Mouse (Mus musculus) hindbrain, postnatal 0 days (tissue): ENCODE data around the gene Teddm2. TPM values are rescaled to one million over a fixed set of nuclear protein-coding genes. Genes with fewer than 3 reads are reported as not detected.

Source experiments
- ATAC-seq: fragments of 200-750 bp; cut with Nextera tagmentation; 2 replicates; pipeline ENCODE4 v1.8.0; 2017; ENCODE audit warnings: mild to moderate bottlenecking, moderate TSS enrichment, moderate library complexity
- DNase-seq: peaks from one replicate; pipeline ENCODE4 v3.0.0-alpha.2; 2015; ENCODE audit warnings: low spot score
- H3K27ac ChIP-seq: fragments of 300-500 bp; sonication (generic); 2 replicates; pipeline ENCODE4 v1.5.1; 2014; ENCODE audit warnings: mild to moderate bottlenecking
- H3K27me3 ChIP-seq: fragments of 300-500 bp; sonication (generic); 2 replicates; pipeline ENCODE4 v1.6.1; 2014; ENCODE audit warnings: low read length, mixed read lengths; ENCODE audit not compliant: insufficient read depth
- H3K36me3 ChIP-seq: fragments of 300-500 bp; sonication (generic); 2 replicates; pipeline ENCODE4 v1.6.1; 2014; ENCODE audit warnings: low read length, mixed read lengths; ENCODE audit not compliant: insufficient read depth
- H3K4me1 ChIP-seq: fragments of 300-500 bp; sonication (generic); 2 replicates; pipeline ENCODE4 v1.6.1; 2014; ENCODE audit warnings: antibody characterized with exemption, low read length, mixed read lengths; ENCODE audit not compliant: insufficient read depth
- H3K4me2 ChIP-seq: fragments of 300-500 bp; sonication (generic); 2 replicates; pipeline ENCODE4 v1.6.1; 2014; ENCODE audit warnings: low read depth, mild to moderate bottlenecking, low read length, moderate library complexity, mixed read lengths
- H3K4me3 ChIP-seq: fragments of 300-500 bp; sonication (generic); 2 replicates; pipeline ENCODE4 v1.5.1; 2014; ENCODE audit warnings: low read length
- H3K9ac ChIP-seq: fragments of 300-500 bp; sonication (generic); replicated peaks from 2 replicates; pipeline ENCODE4 v1.6.1; 2014; ENCODE audit warnings: mild to moderate bottlenecking, low read length, moderate library complexity, mixed read lengths
- H3K9me3 ChIP-seq: fragments of 300-500 bp; sonication (generic); 2 replicates; pipeline ENCODE4 v1.6.1; 2016; ENCODE audit warnings: low read length, mixed read lengths
- CTCF ChIP-seq: IDR thresholded peaks from 2 replicates; pipeline ENCODE4 v1.5.1; 2016; ENCODE audit warnings: antibody characterized with exemption, control low read depth, low read depth
- WGBS: fragments of 180-500 bp; shearing (Covaris S2); extraction: QIAGEN DNeasy Blood & Tissue Kit; methylation state at CpG from one replicate; pipeline ENCODE4 v1.1.7; 2014; 5-methylcytosine and 5-hydroxymethylcytosine counted together
- microRNA-seq, 2 experiments: library from miRNA; unstranded; fragments of <30 nt; microRNA quantifications; one replicate each; pipeline ENCODE4; 2016
- polyA plus RNA-seq: library from polyadenylated mRNA; unstranded; fragments of >200 nt; fragmentation: Nextera tagmentation; extraction: Ambion mirVana; gene quantifications from 2 replicates; pipeline ENCODE4 v1.2.1, GENCODE M21; 2015
- total RNA-seq: library from RNA; depleted of rRNA; stranded (reverse); fragments of >200 nt; gene quantifications from 2 replicates; pipeline ENCODE4 v1.2.3, GENCODE M21; 2014; rRNA removed

Teddm2 gene
- total and polyA plus RNA-seq, 2 experiments from 2014 or later = 1.4 to 1.6 TPM

- Histone ChIP-seq H3K27ac (no peak overlapping the region), H3K36me3 (no peaks in the 10 kb centered on the region), H3K9ac (no peak overlapping the region), H3K9me3 (no peaks in the 10 kb centered on the region), H3K27me3 (no peaks in the 10 kb centered on the region), H3K4me1 (no peaks in the 10 kb centered on the region), H3K4me3 (no peak overlapping the region), H3K4me2 (no peak overlapping the region)
- no peak for TF ChIP-seq CTCF
- WGBS = 83% methylated on average over 4 of the region's 4 CpGs
- ATAC-seq (no peak), DNase-seq (no peak)
These were observed 64.0 kb downstream of the Teddm2 start for GRCm38 (mm10) chr1:153836036-153836435.

DNA sequence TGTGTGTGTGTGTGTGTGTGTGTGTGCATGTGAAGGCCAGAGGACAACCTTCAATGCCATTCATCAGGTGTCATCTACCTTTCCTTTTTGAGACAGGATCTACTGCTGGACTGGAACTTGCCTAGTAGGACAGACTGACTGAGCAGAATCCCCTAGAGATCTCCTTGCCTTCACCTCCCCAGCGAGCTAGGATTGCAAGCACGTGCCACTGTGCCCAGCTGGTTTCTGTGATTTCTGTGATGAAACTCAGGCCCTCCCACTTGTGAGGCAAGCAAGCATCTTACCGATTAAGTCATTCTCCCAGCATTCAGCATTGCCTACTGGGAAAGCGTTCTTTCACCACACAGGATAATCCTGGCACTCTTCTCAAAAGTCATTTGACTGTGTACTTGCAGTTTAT lies 69.3 kb downstream of the Teddm2 start:
- Histone ChIP-seq H3K4me3 (no peak overlapping the region), H3K4me2 (no peak overlapping the region), H3K9ac (no peak overlapping the region), H3K27me3 (no peaks in the 10 kb centered on the region), H3K36me3 (no peaks in the 10 kb centered on the region), H3K27ac (no peak overlapping the region), H3K4me1 (no peaks in the 10 kb centered on the region), H3K9me3 (no peaks in the 10 kb centered on the region)
- ATAC-seq (no peak), DNase-seq (no peak)
- no peak for TF ChIP-seq CTCF
- WGBS = 80% methylated on average over 4 of the region's 4 CpGs

DNA sequence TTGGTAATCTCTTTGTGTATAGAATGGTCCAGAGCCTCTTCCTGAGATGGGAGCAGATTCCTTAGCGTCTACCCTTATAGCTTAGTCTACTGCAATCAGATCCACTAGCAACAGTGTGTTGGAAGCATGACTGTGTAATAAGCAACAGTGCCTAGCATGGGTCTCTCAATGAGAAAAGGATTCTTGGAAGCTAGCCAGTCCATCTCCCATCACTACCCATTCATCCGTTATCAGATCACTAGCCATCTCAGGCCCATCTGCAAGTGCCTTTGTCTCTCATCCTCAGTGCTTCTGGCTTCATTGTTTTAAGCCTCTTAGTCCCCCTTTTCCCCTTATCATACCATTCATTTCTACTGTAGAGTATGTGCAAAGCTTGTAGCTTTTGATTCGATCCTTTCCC lies 79.8 kb downstream of the Teddm2 start:
- no peaks in the 10 kb centered on the region for H3K9me3 ChIP-seq
- H3K36me3 ChIP-seq = no peaks in the 10 kb centered on the region
- DNase-seq (peak; percentile 70), ATAC-seq (peak; percentile 47; the same call in 1 of the 2 replicates)
- H3K27me3 ChIP-seq = no peaks in the 10 kb centered on the region
- H3K4me2 ChIP-seq = no peak overlapping the region
- no peak for TF ChIP-seq CTCF
- H3K4me1 ChIP-seq = no peaks in the 10 kb centered on the region
- WGBS = 51% methylated on average over 3 of the region's 3 CpGs
- H3K27ac ChIP-seq = no peak overlapping the region
- H3K9ac ChIP-seq = no peak overlapping the region
- no peak overlapping the region for H3K4me3 ChIP-seq

GRCm38 (mm10) chr1:153814278-153814677 lies 85.8 kb downstream of the Teddm2 start:
- Histone ChIP-seq H3K9ac (no peak overlapping the region), H3K4me3 (no peak overlapping the region), H3K27ac (no peak overlapping the region), H3K4me1 (no peaks in the 10 kb centered on the region), H3K9me3 (no peaks in the 10 kb centered on the region), H3K36me3 (no peaks in the 10 kb centered on the region), H3K4me2 (no peak overlapping the region), H3K27me3 (no peaks in the 10 kb centered on the region)
- 59% methylated on average over 2 of the region's 2 CpGs for WGBS
- ATAC-seq (no peak), DNase-seq (no peak)
- TF ChIP-seq CTCF = no peak

GRCm38 (mm10) chr1:153807390-153807993 lies 92.5 kb downstream of the Teddm2 start:
- Histone ChIP-seq H3K9ac (no peak overlapping the region), H3K27me3 (no peaks in the 10 kb centered on the region), H3K4me2 (no peak overlapping the region), H3K36me3 (no peaks in the 10 kb centered on the region), H3K9me3 (no peaks in the 10 kb centered on the region), H3K27ac (no peak overlapping the region), H3K4me3 (no peak overlapping the region), H3K4me1 (no peaks in the 10 kb centered on the region)
- TF ChIP-seq CTCF = peak; percentile 75
- ATAC-seq (no peak), DNase-seq (peak; percentile 78)
- 56% methylated on average over 13 of the region's 13 CpGs for WGBS

GRCm38 (mm10) chr1:153803530-153803929 lies 96.5 kb downstream of the Teddm2 start:
- H3K4me2 ChIP-seq = no peak overlapping the region
- WGBS = 78% methylated on average over 8 of the region's 8 CpGs

DNA sequence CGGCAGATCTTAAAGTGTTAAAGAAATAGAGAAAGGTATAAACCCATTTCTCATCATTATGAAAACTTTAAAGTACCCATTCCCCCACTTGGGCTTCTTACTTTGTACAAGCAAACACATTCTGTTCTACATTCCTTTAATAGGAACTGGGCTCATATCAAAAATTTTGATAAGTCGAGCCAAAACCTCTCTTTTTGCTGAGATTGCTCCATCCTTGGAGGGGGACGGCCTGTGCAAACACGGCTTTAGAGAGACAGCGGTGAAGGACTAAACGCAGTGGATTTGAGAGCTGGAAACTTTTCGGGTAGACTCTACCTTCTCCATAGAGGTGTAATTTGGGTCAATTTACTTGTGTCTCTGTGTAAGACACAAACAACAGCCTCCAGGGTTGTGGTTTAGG lies 97.3 kb downstream of the Teddm2 start:
- Histone ChIP-seq H3K9ac (no peak overlapping the region), H3K9me3 (no peaks in the 10 kb centered on the region), H3K27me3 (no peaks in the 10 kb centered on the region), H3K27ac (no peak overlapping the region), H3K4me2 (no peak overlapping the region), H3K36me3 (no peaks in the 10 kb centered on the region), H3K4me3 (no peak overlapping the region), H3K4me1 (no peaks in the 10 kb centered on the region)
- DNase-seq (no peak), ATAC-seq (no peak)
- TF ChIP-seq CTCF = no peak
- 86% methylated on average over 7 of the region's 7 CpGs for WGBS

More at GRCm38 (mm10) chr1:153803530-153803929, 96.5 kb downstream of the Teddm2 start:
- no peaks in the 10 kb centered on the region for H3K27me3 ChIP-seq
- H3K27ac ChIP-seq = no peak overlapping the region
- no peak overlapping the region for H3K4me3 ChIP-seq
- H3K4me1 ChIP-seq = no peaks in the 10 kb centered on the region
- H3K9ac ChIP-seq = no peak overlapping the region
- no peaks in the 10 kb centered on the region for H3K9me3 ChIP-seq
- H3K36me3 ChIP-seq = no peaks in the 10 kb centered on the region
- DNase-seq = no peak
- ATAC-seq = no peak
- no peak for TF ChIP-seq CTCF

Small RNAs within 50 kb of the gene (microRNA-seq; reads per million reads assigned to microRNA genes)
- 12.5 to 18.0 reads per million in 2 experiments for gene Mir8114

Other genes with a start within 250 kb of the Teddm2 start
- 23.9 and 40.1 TPM in 2 replicates for gene Rgs8, start 247.2 kb downstream of the Teddm2 start, total RNA-seq
- gene Rgs8, start 247.2 kb downstream of the Teddm2 start, polyA plus RNA-seq = 12.5 and 14.1 TPM in 2 replicates
- 3.8 and 4.3 TPM in 2 replicates for gene Rgs16, start 159.9 kb downstream of the Teddm2 start, total RNA-seq
- 5.7 and 6.7 TPM in 2 replicates for gene Rgs16, start 159.9 kb downstream of the Teddm2 start, polyA plus RNA-seq
- 21.6 and 23.3 TPM in 2 replicates for gene Rnasel, start 150.8 kb downstream of the Teddm2 start, total RNA-seq
- 16.8 and 17.1 TPM in 2 replicates for gene Rnasel, start 150.8 kb downstream of the Teddm2 start, polyA plus RNA-seq
- gene Rgsl1, start 56.1 kb downstream of the Teddm2 start, total RNA-seq = 0.14 and 0.37 TPM in 2 replicates
- 0.31 and 0.37 TPM in 2 replicates for gene Rgsl1, start 56.1 kb downstream of the Teddm2 start, polyA plus RNA-seq
- gene Teddm1b, start 25.9 kb downstream of the Teddm2 start, total RNA-seq = not detected in 2 replicates
- gene Teddm1b, start 25.9 kb downstream of the Teddm2 start, polyA plus RNA-seq = 0.11 and 0.23 TPM in 2 replicates
- not detected in 2 replicates for gene Teddm1a, start 8.5 kb downstream of the Teddm2 start, total RNA-seq
- gene Teddm1a, start 8.5 kb downstream of the Teddm2 start, polyA plus RNA-seq = not detected in 2 replicates
- 416 and 422 TPM in 2 replicates for gene Glul, start 284 bp downstream of the Teddm2 start, total RNA-seq
- gene Glul, start 284 bp downstream of the Teddm2 start, polyA plus RNA-seq = 308 and 349 TPM in 2 replicates